Mouse (Mus musculus) retina, adult 2 months (tissue): Measurements from ENCODE around the gene Fgb.
A peak's percentile ranks its signal among the peaks of the same experiment; 100 is the strongest.

Experiments used
- DNase-seq: peaks from one replicate; pipeline ENCODE4 v3.0.0-alpha.2; 2012; ENCODE audit warnings: low read depth, low spot score

Fgb gene

GRCm38 (mm10) chr3:83049680-83050079 lies at the start of gene Fgb:
Fgb (minus strand) TSS chr3:83049863.
- no peak for DNase-seq

- no peak for DNase-seq
These were observed 49.5 kb upstream of the Fgb start for GRCm38 (mm10) chr3:83099139-83099538.

- no peak for DNase-seq
These were observed 48.9 kb upstream of the Fgb start for GRCm38 (mm10) chr3:83098546-83099034.

DNA sequence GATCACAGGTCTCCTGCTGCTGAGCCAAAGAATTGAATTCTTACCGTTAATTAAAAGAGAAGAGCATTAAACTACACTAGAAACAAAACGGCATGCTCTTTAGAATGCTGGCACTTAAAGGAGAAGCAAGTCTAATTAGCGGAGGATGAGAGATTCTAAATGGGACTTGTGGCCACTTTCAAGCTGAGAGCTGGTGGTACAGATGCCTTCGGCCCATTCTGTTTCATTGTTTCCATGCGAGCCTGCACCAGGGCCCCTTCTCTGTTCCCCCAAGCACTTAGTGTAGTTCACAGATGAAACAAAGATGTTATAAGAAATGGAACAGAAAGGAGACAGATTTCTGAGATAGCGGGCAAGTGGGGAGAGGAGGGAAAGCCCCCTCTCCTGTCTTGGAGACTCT lies 47.9 kb upstream of the Fgb start:
- no peak for DNase-seq

GRCm38 (mm10) chr3:83080567-83081055 lies 30.9 kb upstream of the Fgb start:
- peak; percentile 13 for DNase-seq

DNA sequence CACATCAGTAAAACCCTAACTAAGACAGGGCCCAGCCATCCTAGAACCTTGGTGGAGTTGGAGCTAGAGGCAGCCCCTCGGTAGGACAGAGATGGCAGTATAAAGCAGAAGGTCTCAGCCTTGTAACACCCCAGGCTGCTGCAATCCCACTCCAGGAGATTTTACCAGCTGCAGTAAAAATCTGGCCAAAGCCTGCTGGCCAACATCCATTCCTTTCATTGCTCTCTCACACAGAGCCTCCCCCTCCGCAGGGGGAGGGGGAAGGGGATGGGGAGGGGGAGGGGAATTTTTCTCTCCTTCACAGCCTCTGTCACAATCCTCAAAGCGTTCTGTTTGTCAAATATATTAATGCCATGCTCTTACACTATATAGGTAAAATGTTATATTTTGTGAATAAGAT lies 26.9 kb upstream of the Fgb start:
- DNase-seq = no peak

DNA sequence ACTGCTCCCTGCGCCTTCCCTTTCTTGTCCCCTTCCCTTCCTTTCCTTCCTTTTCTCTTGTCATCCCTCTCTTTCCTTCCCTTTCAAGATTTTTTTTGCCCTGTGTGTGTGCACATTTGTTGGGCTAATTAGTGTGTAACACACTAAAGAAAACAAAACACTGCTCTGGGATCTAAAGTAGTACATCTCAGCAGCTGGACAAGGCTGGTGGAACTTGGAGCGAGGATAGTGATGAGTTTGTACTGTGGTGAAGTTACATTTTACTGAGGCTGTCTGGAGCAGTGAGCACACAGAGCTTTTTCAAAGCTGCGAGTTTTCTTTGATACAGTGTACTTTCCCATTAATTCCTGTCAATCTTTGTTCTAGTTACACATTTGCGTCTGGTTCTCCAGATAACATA lies 20.6 kb upstream of the Fgb start:
- DNase-seq = no peak

DNA sequence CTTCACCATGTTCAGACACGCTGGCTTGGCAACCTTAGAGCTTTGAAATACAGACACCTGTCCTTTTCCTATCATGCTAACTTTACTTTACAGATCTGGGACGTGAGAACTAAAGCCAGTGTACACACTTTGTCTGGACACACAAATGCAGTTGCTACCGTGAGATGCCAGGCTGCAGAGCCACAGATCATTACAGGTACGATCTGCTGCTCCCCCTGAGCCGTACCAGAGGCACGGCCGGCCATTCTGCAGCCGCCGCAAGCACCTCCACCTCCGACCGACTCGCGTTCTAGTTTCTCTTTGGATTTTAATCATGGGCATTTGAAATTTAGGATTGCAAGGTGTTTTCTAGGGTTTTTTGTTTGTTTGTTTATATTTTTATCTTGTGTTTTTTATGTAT lies 19.2 kb upstream of the Fgb start:
- no peak for DNase-seq

GRCm38 (mm10) chr3:83067920-83068319 lies 18.3 kb upstream of the Fgb start:
- DNase-seq = no peak

DNA sequence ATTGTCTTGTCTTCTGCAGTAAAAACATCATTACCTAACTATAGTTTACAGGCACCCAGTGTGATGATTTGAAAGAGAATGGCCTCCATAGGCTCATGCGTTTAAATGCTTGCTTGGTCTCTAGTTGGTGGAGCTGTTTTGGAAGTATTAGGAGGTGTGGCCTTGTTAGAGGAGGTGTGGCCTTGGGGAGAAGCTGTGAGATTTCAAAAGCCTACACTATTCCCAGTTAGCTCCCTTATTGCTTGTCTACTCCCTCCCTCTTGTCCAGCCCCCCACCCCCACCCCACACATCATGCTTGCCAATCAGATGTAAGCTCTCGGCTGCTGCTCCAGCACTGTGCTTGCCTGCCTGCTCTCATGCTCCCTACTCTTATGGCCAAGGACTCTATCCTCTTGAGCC lies 7.4 kb upstream of the Fgb start:
- no peak for DNase-seq

DNA sequence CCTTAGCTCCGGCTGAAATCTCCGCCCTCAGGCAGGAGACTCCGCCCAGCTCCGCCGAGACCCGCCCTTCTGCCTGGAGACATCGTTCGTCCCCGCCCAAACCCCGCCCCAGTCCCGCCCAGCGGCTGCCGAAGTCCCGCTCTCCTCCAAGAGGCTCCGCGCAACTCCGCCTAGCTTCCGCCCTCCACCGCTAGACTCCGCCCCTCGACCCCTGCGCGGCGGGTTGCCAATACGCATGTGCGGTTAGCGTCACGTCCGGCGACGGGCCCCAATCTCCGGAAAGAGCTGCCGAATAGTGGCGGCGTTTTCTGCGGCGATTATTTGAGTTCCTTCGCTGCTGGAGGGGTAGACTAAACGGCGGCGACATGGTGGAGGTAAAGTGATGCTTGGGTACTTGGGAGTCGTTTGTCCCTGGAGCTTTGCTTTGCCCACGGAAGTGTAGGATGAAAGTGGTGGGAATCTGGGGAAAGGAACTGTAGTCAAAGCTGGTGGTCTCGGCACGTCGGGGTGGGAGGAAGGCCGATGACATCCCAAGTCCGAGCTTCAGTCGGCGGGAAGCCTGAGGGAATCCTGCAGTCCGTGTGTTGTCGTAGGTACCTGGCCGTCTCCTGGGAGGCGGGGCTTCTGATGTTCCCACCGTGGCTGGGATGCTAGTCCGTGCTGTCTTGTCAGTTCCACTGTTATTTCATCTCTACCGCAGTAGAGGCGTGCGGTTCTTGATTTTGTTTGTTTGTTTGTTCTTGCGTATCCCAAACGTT lies 5.8 kb upstream of the Fgb start, which contains the start of gene Plrg1:
Plrg1 (plus strand) TSS at position 242 of the 758 bp plus-strand sequence.
- peak; percentile 92 for DNase-seq

- DNase-seq = no peak
These were observed 5.1 kb upstream of the Fgb start for GRCm38 (mm10) chr3:83054759-83055158.

- peak; percentile 15 for DNase-seq
These were observed 4.1 kb upstream of the Fgb start for GRCm38 (mm10) chr3:83053758-83054157.

- no peak for DNase-seq
These were observed 3.5 kb upstream of the Fgb start for GRCm38 (mm10) chr3:83053126-83053525.

GRCm38 (mm10) chr3:83052102-83052501 lies 2.4 kb upstream of the Fgb start:
- no peak for DNase-seq

GRCm38 (mm10) chr3:83050661-83051060 lies 998 bp upstream of the Fgb start:
- no peak for DNase-seq

DNA sequence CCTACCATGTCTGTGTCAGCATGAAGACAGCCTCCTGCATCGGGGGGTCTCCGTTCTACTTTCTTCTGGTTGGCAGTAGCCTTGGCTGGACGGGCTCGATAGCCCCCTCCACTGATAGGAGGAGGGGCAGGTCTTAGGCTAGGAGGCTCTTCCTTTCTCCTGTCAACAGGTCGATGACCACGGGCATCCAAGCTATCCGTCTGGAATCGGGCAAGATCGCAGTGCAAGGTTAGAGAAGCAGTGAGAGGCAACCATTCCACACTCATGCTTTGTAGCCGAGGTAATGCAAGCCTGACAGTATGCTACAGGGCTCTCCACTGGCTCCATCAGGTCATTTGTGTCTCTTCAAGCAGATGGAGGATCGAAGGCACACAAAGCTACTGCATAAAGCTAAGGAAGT lies 3.0 kb downstream of the Fgb start:
- DNase-seq = no peak

GRCm38 (mm10) chr3:83042451-83042850 lies 7.2 kb downstream of the Fgb start:
- DNase-seq = no peak

DNA sequence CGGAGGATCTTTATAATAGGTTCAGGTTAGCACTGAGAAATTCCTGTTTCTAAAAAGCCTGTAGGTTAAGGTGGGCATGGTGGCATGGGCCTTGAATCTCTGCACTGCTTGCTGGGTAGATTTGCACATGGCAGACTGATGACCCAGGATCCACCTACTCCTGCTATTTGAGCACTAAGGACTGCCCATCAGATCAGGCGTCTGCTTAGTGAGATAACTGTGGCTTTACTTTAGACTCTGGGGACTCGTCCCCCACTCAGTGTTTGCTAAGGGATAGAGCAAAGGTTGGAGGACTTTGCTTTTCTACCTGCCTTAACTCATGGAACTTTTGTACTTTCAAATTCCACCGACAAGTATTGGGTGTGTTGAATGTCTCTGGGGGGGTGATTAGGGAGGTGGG lies 10.0 kb downstream of the Fgb start:
- DNase-seq = no peak

DNA sequence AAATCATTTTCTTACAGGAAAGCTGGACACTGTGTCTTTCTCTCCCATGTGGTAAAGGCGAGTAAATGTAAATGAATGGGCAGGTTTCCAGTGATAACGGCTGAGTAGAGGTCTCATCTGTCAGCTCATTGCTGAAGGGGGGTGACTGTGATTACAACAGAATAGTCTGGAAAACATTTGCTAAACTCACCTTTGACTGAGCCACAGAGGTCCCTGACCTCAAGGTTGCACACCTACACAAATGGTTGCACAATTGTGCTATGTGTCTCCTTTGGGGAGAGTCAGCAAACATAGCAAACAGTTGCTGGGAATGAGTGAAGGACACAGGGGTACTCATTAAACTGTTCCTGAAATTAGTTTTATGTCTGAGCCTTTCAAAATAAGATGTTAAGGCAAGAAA lies 10.8 kb downstream of the Fgb start:
- no peak for DNase-seq

- no peak for DNase-seq
These were observed 15.9 kb downstream of the Fgb start for GRCm38 (mm10) chr3:83033801-83034200.

- no peak for DNase-seq
These were observed 16.8 kb downstream of the Fgb start for GRCm38 (mm10) chr3:83032746-83033308.

- no peak for DNase-seq
These were observed 19.3 kb downstream of the Fgb start for GRCm38 (mm10) chr3:83030331-83030730.
